Mouse (Mus musculus): ENCODE measurements around the gene Fen1.

Gene Fen1

DNA sequence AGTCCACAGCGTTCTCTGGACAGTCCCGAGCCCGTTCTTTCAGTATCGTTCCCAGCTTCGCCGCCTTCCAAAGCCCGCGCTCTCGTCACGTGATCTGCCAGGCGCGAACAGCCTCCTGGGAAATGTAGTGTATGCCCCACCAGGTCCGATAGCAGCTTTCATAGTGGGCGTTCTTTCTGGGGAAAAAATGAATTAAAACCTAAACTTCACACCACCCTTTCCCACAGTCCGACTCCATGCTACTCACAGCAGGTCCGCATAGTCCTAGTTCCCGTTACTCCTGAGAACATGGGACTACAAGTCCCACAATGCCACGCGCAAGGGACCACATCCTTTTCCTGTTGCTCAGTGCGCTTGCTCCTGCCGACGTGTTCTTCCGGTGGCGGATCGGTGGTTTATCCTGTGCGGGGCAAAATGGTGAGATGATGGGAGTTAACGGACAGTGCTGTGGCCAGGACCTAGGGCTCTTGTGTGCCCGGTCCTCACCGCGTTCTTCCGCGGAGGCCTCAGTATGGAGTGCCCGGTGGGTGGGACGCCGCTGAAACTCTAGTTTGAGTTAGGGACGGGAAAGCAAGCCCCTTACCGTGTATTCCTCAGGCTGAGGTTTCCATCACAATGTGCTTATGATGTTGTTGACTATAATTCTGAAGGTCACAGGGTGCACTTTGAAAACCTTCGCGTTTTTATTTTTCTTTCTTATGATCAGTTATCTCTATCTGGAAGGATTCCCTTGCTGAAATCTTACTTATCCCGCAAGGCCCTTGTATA, at the start of gene Fen1, which contains the start of gene Tmem258:
Gene Fen1, minus strand, starts transcription at position 322 of the 768 bp plus-strand sequence.
Gene Tmem258, plus strand, starts transcription at position 167 of the 768 bp plus-strand sequence.
- peak; percentile 81 for DNase-seq (ENCODE audit: low read depth)

DNA sequence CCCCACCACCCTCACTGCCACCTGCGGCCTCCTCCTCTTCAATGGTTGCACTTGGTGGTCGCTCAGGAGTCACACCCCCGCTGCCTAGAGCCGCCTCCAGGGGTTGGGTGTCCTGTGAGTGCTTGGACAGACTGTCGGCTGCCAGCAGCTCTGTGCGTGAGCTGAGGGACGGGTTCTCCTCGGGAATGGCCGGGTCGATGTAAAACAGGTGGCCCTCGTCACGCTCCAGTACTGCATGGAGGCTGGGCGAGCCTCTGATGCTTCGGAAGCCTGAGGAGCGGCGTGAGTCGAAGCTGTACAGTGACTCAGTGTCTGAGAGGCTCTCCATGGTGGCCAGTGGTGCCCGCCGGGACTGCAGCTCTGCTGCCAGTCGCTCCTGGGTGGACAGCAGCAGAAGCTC, 44.2 kb upstream of the Fen1 start:
- DNase-seq (ENCODE audit: low read depth), result no peak

GRCm38 (mm10) chr19:10247165-10247564, 43.2 kb upstream of the Fen1 start:
- DNase-seq (ENCODE audit: low read depth), result no peak

- peak; percentile 24 for DNase-seq (ENCODE audit: low read depth)
Measured at GRCm38 (mm10) chr19:10244183-10244582, 40.2 kb upstream of the Fen1 start.

GRCm38 (mm10) chr19:10242916-10243315, 38.9 kb upstream of the Fen1 start:
- no peak for DNase-seq (ENCODE audit: low read depth)

GRCm38 (mm10) chr19:10240654-10241305, 36.8 kb upstream of the Fen1 start, which contains the start of gene Myrf:
Myrf (minus strand) TSS chr19:10240748.
- DNase-seq (ENCODE audit: low read depth), result peak; percentile 59

DNA sequence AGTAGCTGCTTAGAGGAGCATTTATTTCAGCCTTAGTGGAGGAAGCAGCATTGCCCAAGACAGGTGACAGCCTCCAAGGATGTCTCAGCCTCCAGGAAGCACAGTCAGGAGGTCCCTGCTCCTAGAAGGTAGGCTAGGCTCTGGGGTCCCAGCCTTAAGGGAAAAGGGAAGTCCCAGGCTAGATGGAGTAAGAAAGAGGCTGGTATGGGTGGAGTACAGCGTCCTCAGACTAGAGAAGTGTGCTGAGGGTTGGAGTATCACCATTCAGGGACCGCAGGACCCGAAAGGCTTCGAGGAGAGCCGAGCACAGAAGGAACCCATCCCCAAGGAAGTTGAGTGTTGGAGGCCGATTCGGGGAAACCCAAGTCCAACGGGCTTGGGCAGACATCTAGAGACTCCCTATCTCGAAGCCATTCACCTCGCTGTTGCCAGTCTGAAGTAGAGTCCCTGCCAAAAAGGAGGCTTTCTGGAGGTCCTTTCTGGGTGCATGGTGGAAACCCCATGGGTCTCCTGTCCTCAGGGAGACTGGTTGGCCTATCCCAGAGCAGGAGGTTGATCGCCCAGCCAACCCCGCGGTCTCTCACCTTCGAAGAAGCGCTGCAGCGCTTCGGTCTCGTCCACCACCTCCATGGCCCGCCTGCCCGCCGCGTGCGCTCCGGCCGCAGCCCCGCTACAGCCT, 36.1 kb upstream of the Fen1 start:
- DNase-seq (ENCODE audit: low read depth), result no peak

DNA sequence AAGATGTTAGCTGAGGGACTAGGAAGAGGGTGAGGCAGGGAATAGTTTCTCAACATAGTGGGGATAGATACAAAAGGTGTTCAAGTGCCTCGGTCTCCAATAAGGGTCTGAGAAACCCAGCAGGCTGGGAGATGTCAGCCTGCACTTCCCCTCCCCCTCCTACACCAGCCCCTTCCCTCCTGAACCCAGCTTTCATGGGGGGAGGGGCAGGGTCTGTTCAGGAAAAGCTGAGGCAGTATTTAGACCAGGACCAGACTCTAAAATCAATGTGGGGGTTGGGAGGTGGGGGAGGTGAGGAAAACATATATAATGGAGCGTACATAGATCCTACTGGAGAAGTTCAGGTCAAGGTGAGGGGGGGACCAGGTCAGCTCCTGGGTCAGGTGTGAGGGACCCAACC, 35.5 kb upstream of the Fen1 start:
- no peak for DNase-seq (ENCODE audit: low read depth)

GRCm38 (mm10) chr19:10238477-10238876, 34.5 kb upstream of the Fen1 start:
- DNase-seq (ENCODE audit: low read depth), result no peak

DNA sequence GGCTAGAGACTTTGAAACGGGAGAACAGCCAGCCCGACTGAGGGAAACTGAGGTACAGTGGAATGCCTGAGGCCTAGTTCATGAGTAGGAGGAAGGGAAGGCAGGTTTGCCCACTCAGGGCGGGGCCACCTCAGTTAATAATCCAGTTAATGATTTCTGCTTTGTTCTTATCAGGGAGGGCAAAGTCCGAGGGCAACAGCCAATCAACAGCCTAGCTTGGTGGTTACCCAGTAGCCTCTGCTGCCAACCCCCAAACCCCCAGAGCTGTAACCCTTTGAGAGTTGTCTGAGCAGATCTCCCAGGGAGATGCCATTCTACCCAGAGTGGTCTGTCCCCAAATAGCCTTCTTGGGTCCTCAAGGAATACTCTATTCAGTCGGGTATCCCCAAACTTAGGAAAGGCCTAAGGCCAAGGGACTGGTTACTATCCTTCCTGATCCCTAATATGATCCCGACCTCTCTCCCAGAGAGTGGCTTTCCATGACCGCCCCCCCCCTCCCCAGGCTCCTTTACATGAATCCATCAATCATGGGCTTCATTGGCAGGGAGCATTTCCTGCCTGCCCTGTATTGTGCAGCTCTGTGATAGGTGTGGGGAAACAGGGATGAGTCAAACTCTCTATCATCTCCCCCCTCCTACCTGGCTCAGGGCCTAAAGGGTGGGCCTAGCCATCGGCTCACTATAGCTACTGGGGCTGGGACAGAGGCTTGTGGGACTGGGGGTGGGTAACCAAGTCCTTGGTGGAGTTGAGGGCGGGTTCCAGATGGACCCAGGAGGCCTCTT, 32.0 kb upstream of the Fen1 start:
- no peak for DNase-seq (ENCODE audit: low read depth)

DNA sequence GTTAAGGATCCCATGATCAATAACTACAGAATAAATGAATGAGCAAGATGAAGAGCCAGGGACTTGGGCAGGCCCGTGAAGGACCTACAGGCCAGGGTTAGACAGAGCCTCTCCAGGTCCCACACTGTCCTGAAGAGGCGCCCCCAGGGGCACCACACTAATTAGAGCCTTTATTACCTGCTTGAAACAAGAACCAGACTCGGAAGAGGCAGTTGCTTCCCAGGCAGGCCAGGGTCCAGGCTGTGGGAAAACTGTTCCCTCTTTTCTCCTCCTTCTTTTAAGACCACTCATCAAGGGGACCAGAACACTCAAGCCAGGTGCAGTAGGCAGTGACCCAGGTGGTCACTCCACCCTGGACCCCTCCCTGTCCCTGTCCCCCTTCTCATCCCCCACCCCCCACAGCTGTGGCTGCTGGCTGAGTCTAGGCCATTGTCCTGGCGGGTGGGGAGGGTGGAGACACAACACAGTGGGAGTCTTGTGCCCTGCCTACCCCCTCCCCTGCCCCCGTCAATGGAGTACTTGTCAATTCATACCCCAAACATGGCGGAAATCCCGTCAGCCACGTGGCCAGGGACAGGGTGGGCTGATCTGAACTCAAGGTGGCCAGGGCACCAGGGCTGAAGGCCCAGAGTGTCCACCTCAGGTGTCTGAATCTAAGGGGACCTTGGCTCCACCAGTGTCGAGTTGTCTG, 28.5 kb upstream of the Fen1 start:
- no peak for DNase-seq (ENCODE audit: low read depth)

DNA sequence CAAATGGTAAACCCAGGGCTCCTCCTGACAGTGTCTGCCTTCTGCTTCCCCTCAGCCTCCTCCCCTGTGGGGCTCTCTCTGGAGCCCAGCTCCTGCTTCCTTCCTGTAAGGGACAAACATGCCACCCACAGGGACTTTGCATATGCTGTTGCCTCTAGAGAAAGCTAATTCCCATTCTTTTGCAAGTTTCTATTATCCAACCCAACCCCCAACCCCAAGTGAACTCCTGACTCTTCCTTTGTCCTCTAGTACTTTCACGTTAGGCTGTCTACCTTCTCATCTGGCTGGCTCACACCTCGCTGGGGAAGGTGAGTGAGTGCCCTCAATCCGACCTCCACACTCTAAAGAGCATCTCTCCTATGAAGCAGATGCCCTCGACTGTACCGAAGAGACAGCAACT, 27.9 kb upstream of the Fen1 start:
- no peak for DNase-seq (ENCODE audit: low read depth)

DNA sequence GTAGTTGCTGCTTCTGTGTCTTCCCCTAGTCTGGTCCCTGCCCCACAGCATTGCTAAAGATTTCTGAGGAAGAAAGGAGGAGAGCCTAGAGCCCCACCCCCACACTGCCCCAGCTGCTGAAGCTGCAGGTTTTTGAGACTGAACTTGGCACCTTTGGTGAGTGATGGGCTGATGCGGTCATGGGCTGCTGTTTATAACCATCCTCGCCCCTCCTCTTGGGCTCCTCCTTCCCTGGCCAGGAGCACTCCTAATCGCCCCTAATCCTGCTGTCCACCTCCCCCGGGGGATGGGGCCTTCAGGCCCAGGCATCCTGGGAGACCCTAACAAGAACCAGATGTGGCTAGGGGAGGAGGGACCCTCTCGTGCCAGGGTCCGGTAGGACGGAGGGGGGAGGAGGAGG, 27.0 kb upstream of the Fen1 start:
- DNase-seq (ENCODE audit: low read depth), result no peak

DNA sequence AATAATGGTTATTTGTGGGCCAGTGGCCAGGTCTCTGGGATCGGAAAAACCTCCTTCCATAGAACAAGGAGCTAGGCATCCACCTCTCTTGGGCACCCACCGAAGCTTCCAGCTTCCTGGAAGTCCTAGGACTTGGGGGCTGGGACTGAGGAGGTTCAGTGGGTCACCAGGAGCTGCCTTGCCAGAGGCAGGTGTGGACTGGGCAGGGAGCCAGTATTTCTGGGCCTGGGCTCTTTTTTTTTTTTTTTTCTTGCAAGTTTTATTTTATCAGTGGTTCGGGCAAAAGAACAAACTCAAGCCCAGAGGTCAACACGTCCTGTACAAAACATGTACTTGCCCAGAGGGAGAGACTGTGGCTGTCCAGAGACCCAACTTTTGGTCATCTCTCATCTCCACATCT, 21.8 kb upstream of the Fen1 start:
- no peak for DNase-seq (ENCODE audit: low read depth)

- no peak for DNase-seq (ENCODE audit: low read depth)
Measured at GRCm38 (mm10) chr19:10224637-10225453, 20.9 kb upstream of the Fen1 start.

- DNase-seq (ENCODE audit: low read depth), result no peak
Measured at GRCm38 (mm10) chr19:10223561-10223960, 19.6 kb upstream of the Fen1 start.

DNA sequence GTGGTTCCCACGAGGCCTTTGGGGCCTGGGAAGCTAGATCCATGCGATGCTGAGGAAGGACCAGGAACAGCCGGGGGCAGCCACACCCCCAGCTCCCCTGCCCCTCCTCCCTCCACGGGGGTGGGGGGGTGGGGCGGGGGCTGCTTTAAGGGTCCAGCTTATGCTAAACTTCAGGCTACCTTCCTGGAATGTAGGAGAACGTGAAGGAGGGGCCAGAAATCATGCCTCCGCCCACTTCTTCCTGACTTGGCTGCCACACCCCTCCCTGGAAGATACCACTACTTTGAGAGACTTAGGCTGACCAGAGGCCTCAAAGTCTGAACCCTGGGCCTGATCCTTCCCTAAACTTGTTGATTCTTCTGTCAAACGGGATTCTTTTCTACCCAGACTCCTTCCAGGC, 18.7 kb upstream of the Fen1 start:
- no peak for DNase-seq (ENCODE audit: low read depth)

DNA sequence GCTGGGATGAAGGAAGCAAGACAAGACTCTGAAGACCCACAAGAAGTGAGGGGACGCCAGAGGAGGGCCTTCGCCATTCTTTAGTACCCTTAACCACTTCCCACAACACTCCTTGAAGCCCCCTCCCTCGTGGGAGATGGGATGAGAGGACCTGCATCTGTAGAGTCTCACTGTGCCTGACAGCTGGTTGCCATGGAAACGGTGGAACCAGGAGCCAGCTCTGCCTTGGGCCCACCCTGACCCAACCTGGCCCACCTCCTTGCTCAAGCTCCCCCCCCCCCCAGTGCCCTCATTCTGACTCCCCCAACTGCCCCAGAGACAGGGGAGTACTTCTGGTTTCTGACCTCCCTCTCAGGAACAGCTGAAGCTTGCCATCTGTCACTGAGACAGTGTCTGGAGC, 17.6 kb upstream of the Fen1 start:
- no peak for DNase-seq (ENCODE audit: low read depth)

DNA sequence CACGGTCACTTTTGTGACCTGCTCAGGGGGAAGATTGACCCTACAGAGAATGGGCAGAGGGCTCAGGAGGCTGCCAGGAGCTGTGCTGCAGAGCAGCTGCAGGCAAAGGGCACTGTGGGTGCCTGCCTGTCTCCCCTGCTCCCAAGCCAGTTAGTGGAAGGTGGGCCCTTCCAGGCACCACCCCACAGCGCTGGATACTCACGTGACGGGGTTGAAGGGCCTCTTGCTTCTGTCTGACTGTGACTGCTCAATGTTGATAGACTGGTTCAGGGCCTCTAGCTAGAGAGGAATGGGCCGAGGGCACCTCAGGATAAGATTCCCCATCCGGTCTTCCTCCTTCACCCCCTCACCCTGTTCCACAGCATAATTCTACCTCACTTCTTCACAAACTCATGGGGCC, 15.6 kb upstream of the Fen1 start:
- no peak for DNase-seq (ENCODE audit: low read depth)

GRCm38 (mm10) chr19:10219108-10219507, 15.1 kb upstream of the Fen1 start:
- peak; percentile 60 for DNase-seq (ENCODE audit: low read depth)

DNA sequence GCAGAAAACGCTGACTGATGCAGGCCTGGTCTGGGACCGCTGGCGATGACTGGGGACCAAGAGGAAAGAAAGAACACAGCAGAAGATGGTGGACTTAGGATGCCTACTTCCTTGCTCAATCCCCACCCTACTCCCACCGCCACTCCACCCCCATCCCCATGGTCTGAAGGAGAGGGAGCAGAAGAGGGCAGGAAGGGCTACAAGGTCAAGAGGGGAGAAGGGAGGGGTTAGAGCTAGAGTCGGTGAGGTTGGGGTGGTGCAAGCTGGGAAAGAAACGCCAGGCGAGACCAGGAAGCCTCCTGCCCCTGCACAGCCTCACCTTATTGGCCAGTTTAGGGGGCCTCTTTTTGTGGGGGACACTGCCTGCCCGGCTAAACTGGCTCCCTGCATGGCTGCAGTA, 12.1 kb upstream of the Fen1 start:
- DNase-seq (ENCODE audit: low read depth), result no peak
